Mouse (Mus musculus) MEL (cell line): ENCODE measurements around the gene Tas2r121. TPM values are rescaled to one million over a fixed set of nuclear protein-coding genes. Genes with fewer than 3 reads are reported as not detected.

Source experiments
- DNase-seq: peaks from one replicate; pipeline ENCODE4 v3.0.0; 2011; ENCODE audit warnings: low read depth, low spot score
- H3K27ac ChIP-seq: 2 replicates; pipeline ENCODE4 v1.5.1; 2012; ENCODE audit warnings: low read depth, mild to moderate bottlenecking, control low read depth, low read length, moderate library complexity; ENCODE audit not compliant: control insufficient read depth
- H3K27me3 ChIP-seq, 2 experiments: fragments of 150-350 bp in 1 of 2; sonication (generic) in 1 of 2; 2 replicates each; pipeline ENCODE4 v1.6.1; 2012; ENCODE audit warnings: low read length in 2 of 2, mild to moderate bottlenecking in 2 of 2, improper control_type of control experiment in 1 of 2, moderate library complexity in 1 of 2; ENCODE audit not compliant: insufficient read depth in 2 of 2, control insufficient read depth in 1 of 2
- H3K36me3 ChIP-seq, 2 experiments: 2 replicates each; pipeline ENCODE4 v1.6.1; 2012 to 2014; ENCODE audit warnings: low read length in 2 of 2, improper control_type of control experiment in 1 of 2, inconsistent platforms in 1 of 2, mild to moderate bottlenecking in 1 of 2; ENCODE audit not compliant: insufficient read depth in 2 of 2, control insufficient read depth in 1 of 2
- H3K4me1 ChIP-seq, 2 experiments: fragments of 150-350 bp in 1 of 2; sonication (generic) in 1 of 2; 2 replicates each; pipeline ENCODE4 v1.6.1; 2012; ENCODE audit warnings: low read length in 2 of 2, improper control_type of control experiment in 1 of 2, mild to moderate bottlenecking in 1 of 2; ENCODE audit not compliant: insufficient read depth in 2 of 2, control insufficient read depth in 1 of 2
- H3K4me3 ChIP-seq, 2 experiments: fragments of 150-350 bp in 1 of 2; sonication (generic) in 1 of 2; 2 replicates each; pipeline ENCODE4 v1.5.1; 2012; ENCODE audit warnings: low read depth in 2 of 2, low read length in 2 of 2, mild to moderate bottlenecking in 2 of 2, moderate library complexity in 2 of 2, control low read depth in 1 of 2, improper control_type of control experiment in 1 of 2; ENCODE audit not compliant: control insufficient read depth in 1 of 2, insufficient read depth in 1 of 2
- H3K79me2 ChIP-seq: 2 replicates; pipeline ENCODE4 v1.6.1; 2012; ENCODE audit warnings: mild to moderate bottlenecking, low read length, moderate library complexity; ENCODE audit not compliant: control insufficient read depth, poor library complexity, insufficient read depth
- H3K9ac ChIP-seq: 2 replicates; pipeline ENCODE4 v1.6.1; 2012; ENCODE audit warnings: low read depth, mild to moderate bottlenecking, control low read depth, low read length, moderate library complexity; ENCODE audit not compliant: control insufficient read depth, poor library complexity, severe bottlenecking
- H3K9me3 ChIP-seq: fragments of 150-350 bp; sonication (generic); replicated peaks from 2 replicates; pipeline ENCODE4 v1.6.1; 2012; ENCODE audit warnings: mild to moderate bottlenecking, low read length, improper control_type of control experiment, moderate library complexity; ENCODE audit not compliant: insufficient read depth
- BHLHE40 ChIP-seq: IDR thresholded peaks from 2 replicates; pipeline ENCODE4 v1.6.1; 2012; ENCODE audit warnings: low read depth, mild to moderate bottlenecking, inconsistent platforms, low read length, improper control_type of control experiment, borderline replicate concordance
- CHD1 ChIP-seq: IDR thresholded peaks from 2 replicates; pipeline ENCODE4 v1.6.1; 2012; ENCODE audit warnings: low read depth, mild to moderate bottlenecking, inconsistent platforms, low read length, improper control_type of control experiment
- CTCF ChIP-seq, 3 experiments: IDR thresholded peaks in 2 of 3; conservative IDR thresholded peaks in 1 of 3; 2 replicates each; pipeline ENCODE4 v1.5.1; 2011 to 2012; ENCODE audit warnings: low read length in 3 of 3, low read depth in 2 of 3, mild to moderate bottlenecking in 2 of 3, improper control_type of control experiment in 1 of 3, inconsistent platforms in 1 of 3, mixed read lengths in 1 of 3, moderate library complexity in 1 of 3; ENCODE audit not compliant: control insufficient read depth in 1 of 3, insufficient read depth in 1 of 3, poor library complexity in 1 of 3, severe bottlenecking in 1 of 3
- E2F4 ChIP-seq: IDR thresholded peaks from 2 replicates; pipeline ENCODE4 v1.6.1; 2011; ENCODE audit warnings: low read depth, low read length, improper control_type of control experiment, borderline replicate concordance
- ELF1 ChIP-seq: IDR thresholded peaks from 2 replicates; pipeline ENCODE4 v1.6.1; 2014; ENCODE audit warnings: low read depth, mild to moderate bottlenecking, inconsistent platforms, low read length, improper control_type of control experiment, moderate library complexity
- ETS1 ChIP-seq: IDR thresholded peaks from 2 replicates; pipeline ENCODE4 v1.6.1; 2012; ENCODE audit warnings: low read depth, mild to moderate bottlenecking, inconsistent platforms, low read length, improper control_type of control experiment, moderate library complexity
- GABPA ChIP-seq: IDR thresholded peaks from 2 replicates; pipeline ENCODE4 v1.6.1; 2012; ENCODE audit warnings: low read depth, mild to moderate bottlenecking, inconsistent platforms, low read length, improper control_type of control experiment, moderate library complexity
- GATA1 ChIP-seq: IDR thresholded peaks from 2 replicates; pipeline ENCODE4 v1.6.1; 2011; ENCODE audit warnings: low read depth, low read length, improper control_type of control experiment
- HCFC1 ChIP-seq: IDR thresholded peaks from 2 replicates; pipeline ENCODE4 v1.6.1; 2012; ENCODE audit warnings: low read depth, mild to moderate bottlenecking, inconsistent platforms, low read length, improper control_type of control experiment, moderate library complexity
- JUND ChIP-seq: IDR thresholded peaks from 2 replicates; pipeline ENCODE4 v1.6.1; 2011; ENCODE audit warnings: low read depth, mild to moderate bottlenecking, improper control_type of control experiment, low read length
- KAT2A ChIP-seq: conservative IDR thresholded peaks from 2 replicates; pipeline ENCODE4 v1.6.1; 2012; ENCODE audit warnings: low read depth, low read length, improper control_type of control experiment, inconsistent platforms
- MAX ChIP-seq: IDR thresholded peaks from 2 replicates; pipeline ENCODE4 v1.6.1; 2011; ENCODE audit warnings: low read length, improper control_type of control experiment
- MAZ ChIP-seq: IDR thresholded peaks from 2 replicates; pipeline ENCODE4 v1.6.1; 2012; ENCODE audit warnings: low read depth, mild to moderate bottlenecking, inconsistent platforms, low read length, improper control_type of control experiment
- MEF2A ChIP-seq: IDR thresholded peaks from 2 replicates; pipeline ENCODE4 v1.6.1; 2014; ENCODE audit warnings: low read depth, mild to moderate bottlenecking, inconsistent platforms, low read length, improper control_type of control experiment; ENCODE audit not compliant: poor library complexity, insufficient replicate concordance, severe bottlenecking; ENCODE audit errors: extremely low read depth
- MXI1 ChIP-seq: IDR thresholded peaks from 2 replicates; pipeline ENCODE4 v1.6.1; 2011; ENCODE audit warnings: mild to moderate bottlenecking, low read depth, low read length, improper control_type of control experiment
- MYB ChIP-seq: IDR thresholded peaks from 2 replicates; pipeline ENCODE4 v1.6.1; 2011; ENCODE audit warnings: mild to moderate bottlenecking, low read depth, low read length, improper control_type of control experiment
- NELFE ChIP-seq: IDR thresholded peaks from 2 replicates; pipeline ENCODE4 v1.6.1; 2011; ENCODE audit warnings: low read depth, low read length, improper control_type of control experiment
- NRF1 ChIP-seq: IDR thresholded peaks from 2 replicates; pipeline ENCODE4 v1.6.1; 2014; ENCODE audit warnings: low read depth, mild to moderate bottlenecking, inconsistent platforms, low read length, improper control_type of control experiment, moderate library complexity; ENCODE audit not compliant: poor library complexity, insufficient read depth, severe bottlenecking
- POLR2A ChIP-seq, 2 experiments: IDR thresholded peaks; 2 replicates each; pipeline ENCODE4 v1.6.1; 2011 to 2012; ENCODE audit warnings: low read length in 2 of 2, mild to moderate bottlenecking in 2 of 2, control low read depth in 1 of 2, improper control_type of control experiment in 1 of 2, low read depth in 1 of 2, moderate library complexity in 1 of 2; ENCODE audit not compliant: control insufficient read depth in 1 of 2, insufficient read depth in 1 of 2, poor library complexity in 1 of 2
- POLR2AphosphoS5 ChIP-seq: IDR thresholded peaks from 2 replicates; pipeline ENCODE4 v1.6.1; 2012; ENCODE audit warnings: low read depth, borderline replicate concordance, mild to moderate bottlenecking, inconsistent platforms, low read length, moderate library complexity, mixed read lengths
- RAD21 ChIP-seq: IDR thresholded peaks from 2 replicates; pipeline ENCODE4 v1.6.1; 2011; ENCODE audit warnings: mild to moderate bottlenecking, low read depth, low read length, improper control_type of control experiment
- SIN3A ChIP-seq: IDR thresholded peaks from 2 replicates; pipeline ENCODE4 v1.6.1; 2012; ENCODE audit warnings: low read length, improper control_type of control experiment, inconsistent platforms
- SMC3 ChIP-seq: IDR thresholded peaks from 2 replicates; pipeline ENCODE4 v1.6.1; 2011; ENCODE audit warnings: low read depth, low read length, improper control_type of control experiment
- TCF12 ChIP-seq: IDR thresholded peaks from 2 replicates; pipeline ENCODE4 v1.6.1; 2014; ENCODE audit warnings: low read depth, mild to moderate bottlenecking, inconsistent platforms, low read length, improper control_type of control experiment, moderate library complexity
- USF2 ChIP-seq, 2 experiments: IDR thresholded peaks; 2 replicates each; pipeline ENCODE4 v1.6.1; 2011 to 2012; ENCODE audit warnings: improper control_type of control experiment in 2 of 2, low read length in 2 of 2, borderline replicate concordance in 1 of 2, inconsistent platforms in 1 of 2, low read depth in 1 of 2, mild to moderate bottlenecking in 1 of 2; ENCODE audit not compliant: insufficient read depth in 1 of 2
- ZC3H11A ChIP-seq: IDR thresholded peaks from 2 replicates; pipeline ENCODE4 v1.6.1; 2012; ENCODE audit warnings: low read depth, mild to moderate bottlenecking, inconsistent platforms, low read length, improper control_type of control experiment
- ZKSCAN1 ChIP-seq: IDR thresholded peaks from 2 replicates; pipeline ENCODE4 v1.6.1; 2012; ENCODE audit warnings: low read depth, mild to moderate bottlenecking, inconsistent platforms, low read length, improper control_type of control experiment, moderate library complexity
- ZMIZ1 ChIP-seq: IDR thresholded peaks from 2 replicates; pipeline ENCODE4 v1.6.1; 2012; ENCODE audit warnings: low read depth, mild to moderate bottlenecking, inconsistent platforms, low read length, improper control_type of control experiment, moderate library complexity
- ZNF384 ChIP-seq: IDR thresholded peaks from 2 replicates; pipeline ENCODE4 v1.6.1; 2012; ENCODE audit warnings: low read depth, mild to moderate bottlenecking, inconsistent platforms, low read length, improper control_type of control experiment
- polyA plus RNA-seq, 2 experiments: library from polyadenylated mRNA; stranded (reverse) in 1 of 2; unstranded in 1 of 2; fragments of >175 nt in 1 of 2; fragments of >200 nt in 1 of 2; gene quantifications; 2 replicates each; pipeline versions ENCODE4 v1.2.1 to v1.2.4; 2012; ENCODE audit warnings: low replicate concordance in 2 of 2, low read depth in 1 of 2; ENCODE audit not compliant: insufficient read length in 2 of 2, insufficient read depth in 1 of 2, missing spikeins in 1 of 2
- total RNA-seq: library from RNA; depleted of rRNA; stranded (reverse); fragments of 300-350 nt; gene quantifications from 2 replicates; pipeline ENCODE4 v1.2.3, GENCODE M21; 2012

Tas2r121 gene
- total and polyA plus RNA-seq, 3 experiments = not detected

GRCm38 (mm10) chr6:132656653-132657052, 44.2 kb downstream of the Tas2r121 start, which contains the start of gene Tas2r120:
TSS of gene Tas2r120 (plus strand) at chr6:132656953.
- DNase-seq = no peak
- Histone ChIP-seq H3K27ac (no peak within 1 kb of the TSS), H3K79me2 (no peaks in the 10 kb centered on the region), H3K4me3 (no peak within 1 kb of the TSS), H3K9me3 (no peaks in the 10 kb centered on the region), H3K27me3 (no peaks in the 10 kb centered on the region), H3K9ac (no peak within 1 kb of the TSS), H3K4me1 (no peaks in the 10 kb centered on the region), H3K36me3 (no peaks in the 10 kb centered on the region)
- no peak for TF ChIP-seq MAZ
- no peak for TF ChIP-seq KAT2A
- no peak for TF ChIP-seq ELF1
- TF ChIP-seq USF2 (IDR thresholded peaks at IDR 0.05; ENCODE audit: borderline replicate concordance in 1 of 2, insufficient read depth in 1 of 2, low read depth in 1 of 2, low read length in 2 of 2) = no peak
- TF ChIP-seq TCF12 = no peak
- no peak for TF ChIP-seq ETS1
- no peak for TF ChIP-seq ZC3H11A
- no peak for TF ChIP-seq MXI1
- no peak for TF ChIP-seq ZKSCAN1
- TF ChIP-seq MEF2A = no peak
- no peak for TF ChIP-seq ZMIZ1
- TF ChIP-seq CHD1 = no peak
- no peak for TF ChIP-seq POLR2A (IDR thresholded peaks at IDR 0.05; ENCODE audit: control insufficient read depth in 1 of 2, insufficient read depth in 1 of 2, low read depth in 1 of 2, low read length in 2 of 2, poor library complexity in 1 of 2)
- no peak for TF ChIP-seq E2F4
- no peak for TF ChIP-seq POLR2AphosphoS5

- Histone ChIP-seq H3K4me1 (no peaks in the 10 kb centered on the region), H3K9me3 (no peaks in the 10 kb centered on the region), H3K27me3 (no peaks in the 10 kb centered on the region), H3K4me3 (no peak within 1 kb of the TSS), H3K36me3 (no peaks in the 10 kb centered on the region), H3K27ac (no peak within 1 kb of the TSS), H3K9ac (no peak within 1 kb of the TSS), H3K79me2 (no peaks in the 10 kb centered on the region)
- DNase-seq = no peak
- TF ChIP-seq ZNF384 (no peak), MYB (no peak), MAX (no peak), NELFE (no peak), ZMIZ1 (no peak), RAD21 (no peak), KAT2A (no peak), MEF2A (no peak), SIN3A (no peak), NRF1 (no peak), HCFC1 (no peak), SMC3 (no peak), POLR2A (IDR thresholded peaks at IDR 0.05; ENCODE audit: control insufficient read depth in 1 of 2, insufficient read depth in 1 of 2, low read depth in 1 of 2, low read length in 2 of 2, poor library complexity in 1 of 2) (no peak), GABPA (no peak), BHLHE40 (no peak), CTCF (IDR thresholded peaks at IDR 0.05 in 2 of 3, conservative IDR thresholded peaks at IDR 0.05 in 1 of 3; ENCODE audit: control insufficient read depth in 1 of 3, insufficient read depth in 1 of 3, low read depth in 2 of 3, low read length in 3 of 3, poor library complexity in 1 of 3, severe bottlenecking in 1 of 3) (no peak), GATA1 (no peak), ETS1 (no peak), JUND (no peak)
Observed at GRCm38 (mm10) chr6:132651426-132651825, 49.4 kb downstream of the Tas2r121 start, which contains the start of gene A630073D07Rik. TSS of gene A630073D07Rik (minus strand) at chr6:132651526.
